13 mouse cellular contexts compared by ENCODE assay signal in the genomic region with DNA sequence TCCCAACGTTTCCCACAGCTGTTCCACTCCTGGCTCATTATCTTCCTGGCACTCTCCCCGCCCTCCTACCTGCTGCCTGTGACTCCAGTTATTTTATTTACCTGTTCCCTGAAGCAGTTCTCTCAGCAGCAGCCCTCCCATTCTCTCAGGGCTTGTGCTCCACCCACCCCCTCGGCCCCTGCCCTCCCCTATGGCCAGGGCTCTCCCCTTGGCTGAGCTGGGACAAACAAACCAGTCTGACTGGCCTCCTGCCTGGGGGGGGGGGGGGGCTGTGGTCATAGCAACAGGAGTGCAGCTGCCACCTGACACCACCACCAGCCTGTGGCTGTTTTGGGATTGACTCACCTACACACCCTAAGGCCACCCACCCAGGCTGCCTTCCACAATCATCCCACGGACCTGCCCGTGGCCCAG. TPM values are rescaled to one million over a fixed set of nuclear protein-coding genes. Genes with fewer than 3 reads are reported as not detected.
A peak's percentile ranks its signal among the peaks of the same experiment; 100 is the strongest.
DNase-seq lines count a peak whose midpoint lies in the region; ATAC-seq and TF ChIP-seq lines count a peak whose summit lies in the region.
"Had no signal": no experiment of that assay in that cellular context is flagged by ENCODE, and none has a peak within 500 bp of the region (broad histone marks: within the 10 kb centered on the region; RNA-seq: fewer than 3 reads in every experiment).

No protein-coding gene starts in this region.

- H3K27ac ChIP-seq in gastrocnemius, adult 2 months = no peak overlapping the region
- H3K27ac ChIP-seq in embryonic facial prominence, embryonic 11.5 days (replicated peaks; ENCODE audit: low read depth, low read length) = no peak overlapping the region
- peak overlapping the region; percentile 72 for H3K27ac ChIP-seq in kidney, postnatal 0 days
- peak overlapping the region; percentile 62; the same call in 1 of the 2 replicates for H3K27ac ChIP-seq in lung, postnatal 0 days (ENCODE audit: low read length)

- peaks cover 3% of the 10 kb centered on the region; the same call in 1 of the 2 replicates for H3K4me1 ChIP-seq in embryonic facial prominence, embryonic 11.5 days (ENCODE audit: control insufficient read depth, insufficient read depth, low read length)
- peaks cover 6% of the 10 kb centered on the region; the same call in 1 of the 2 replicates for H3K4me1 ChIP-seq in kidney, postnatal 0 days (replicated peaks; ENCODE audit: insufficient read depth, low read length)
- no peaks in the 10 kb centered on the region for H3K4me1 ChIP-seq in lung, postnatal 0 days (ENCODE audit: insufficient read depth, low read depth, low read length)

- ATAC-seq in embryonic facial prominence, embryonic 11.5 days (replicated peaks; ENCODE audit: insufficient number of reproducible peaks, low FRiP score, low TSS enrichment, low read depth) = peak; percentile 47; the same call in 1 of the 2 replicates
- peak; percentile 87 for ATAC-seq in kidney, postnatal 0 days (replicated peaks; ENCODE audit: low FRiP score, low read depth)
- peak; percentile 95 for ATAC-seq in lung, postnatal 0 days

- no peaks in the 10 kb centered on the region for H3K36me3 ChIP-seq in embryonic facial prominence, embryonic 11.5 days (replicated peaks; ENCODE audit: control insufficient read depth, insufficient read depth, low read depth, low read length)
- no peaks in the 10 kb centered on the region for H3K36me3 ChIP-seq in kidney, postnatal 0 days (ENCODE audit: insufficient read depth, low read length)
- H3K36me3 ChIP-seq in lung, postnatal 0 days (ENCODE audit: insufficient read depth, low read length) = no peaks in the 10 kb centered on the region

- no peak for TF ChIP-seq CTCF in gastrocnemius, adult 2 months (IDR thresholded peaks at IDR 0.05)
- TF ChIP-seq CTCF in kidney, postnatal 0 days (IDR thresholded peaks at IDR 0.05; ENCODE audit: low read depth) = no peak
- no peak for TF ChIP-seq CTCF in lung, postnatal 0 days (IDR thresholded peaks at IDR 0.05)

- no peak overlapping the region for H3K4me3 ChIP-seq in gastrocnemius, adult 2 months
- H3K4me3 ChIP-seq in embryonic facial prominence, embryonic 11.5 days (ENCODE audit: low read depth, low read length) = no peak overlapping the region
- H3K4me3 ChIP-seq in kidney, postnatal 0 days (replicated peaks; ENCODE audit: low read depth, low read length) = no peak overlapping the region
- no peak overlapping the region for H3K4me3 ChIP-seq in lung, postnatal 0 days (ENCODE audit: low read depth, low read length)

- H3K9ac ChIP-seq in embryonic facial prominence, embryonic 11.5 days (replicated peaks; ENCODE audit: low read length) = no peak overlapping the region
- H3K9ac ChIP-seq in kidney, postnatal 0 days (ENCODE audit: low read depth, low read length) = no peak overlapping the region
- no peak overlapping the region for H3K9ac ChIP-seq in lung, postnatal 0 days (replicated peaks; ENCODE audit: low read depth)

- H3K4me2 ChIP-seq in embryonic facial prominence, embryonic 11.5 days (ENCODE audit: low read depth, low read length) = no peak overlapping the region
- peak overlapping the region; percentile 22 for H3K4me2 ChIP-seq in kidney, postnatal 0 days (ENCODE audit: low read length)
- peak overlapping the region; percentile 51; the same call in 1 of the 2 replicates for H3K4me2 ChIP-seq in lung, postnatal 0 days (replicated peaks; ENCODE audit: low read depth, low read length)
- H3K4me2 ChIP-seq: heart, embryonic 11.5 days had no signal

- 14% methylated on average over 5 of the region's 5 CpGs for WGBS in embryonic facial prominence, embryonic 11.5 days
- WGBS in kidney, postnatal 0 days = 15% methylated on average over 5 of the region's 5 CpGs
- 22% methylated on average over 5 of the region's 5 CpGs for WGBS in lung, postnatal 0 days

- TF ChIP-seq EP300 in lung, postnatal 0 days (IDR thresholded peaks at IDR 0.05) = no peak

- intact Hi-C loops in gastrocnemius, adult 2 months (cut with DNase I) = no loop called here

- peaks cover 5% of the 10 kb centered on the region; the same call in 1 of the 2 replicates for H3K27me3 ChIP-seq in embryonic facial prominence, embryonic 11.5 days (ENCODE audit: control insufficient read depth, insufficient read depth, low read length)
- H3K27me3 ChIP-seq in kidney, postnatal 0 days (ENCODE audit: insufficient read depth, low read length) = 0 out of 2 replicates have a peak, but pooled peaks cover under 1% of the 10 kb centered on the region
- peaks cover 4% of the 10 kb centered on the region; the same call in 1 of the 2 replicates for H3K27me3 ChIP-seq in lung, postnatal 0 days (replicated peaks; ENCODE audit: insufficient read depth, low read length)

- peak; percentile 37 for DNase-seq in gastrocnemius, adult 2 months
- DNase-seq in gastrocnemius, postnatal 25 days = no peak
- DNase-seq in embryonic facial prominence, embryonic 11.5 days (ENCODE audit: low spot score) = peak; percentile 10
- peak; percentile 58 for DNase-seq in kidney, postnatal 0 days (ENCODE audit: low spot score)
- DNase-seq in lung, postnatal 0 days (ENCODE audit: low spot score) = peak; percentile 89
- DNase-seq in adrenal gland, postnatal 4 days (ENCODE audit: low spot score in 2 of 2) = no peak
- no peak for DNase-seq in spleen, adult 18-20 months
- no peak for DNase-seq in thymus, postnatal 4 days
- DNase-seq: adrenal gland, postnatal 36 days; midbrain, embryonic 14.5 days; right cerebral cortex, postnatal 25 days had no signal

- no peaks in the 10 kb centered on the region for H3K9me3 ChIP-seq in embryonic facial prominence, embryonic 11.5 days (replicated peaks; ENCODE audit: control insufficient read depth, low read length)
- H3K9me3 ChIP-seq in kidney, postnatal 0 days (replicated peaks; ENCODE audit: low read length) = no peaks in the 10 kb centered on the region
- no peaks in the 10 kb centered on the region for H3K9me3 ChIP-seq in lung, postnatal 0 days (ENCODE audit: low read length)

RNA-seq across cellular contexts. Expression of a gene that starts 8.4 kb away (rescaled TPM):
- under 1 TPM in 1 of 2 experiments, not detected in 1; 0.03 TPM for total RNA-seq in gastrocnemius, adult 2 months (2021)
- total RNA-seq in gastrocnemius, postnatal 25 days (2021) = under 1 TPM; 0.08 to 0.31 TPM
- 5.3 and 5.4 TPM in 2 replicates for polyA plus RNA-seq in embryonic facial prominence, embryonic 11.5 days (2014; fragmentation: Nextera tagmentation; extraction: Ambion mirVana)
- 2.6 and 3.0 TPM in 2 replicates for polyA plus RNA-seq in kidney, postnatal 0 days (2015; fragmentation: Nextera tagmentation; extraction: Ambion mirVana)
- 0.50 and 0.51 TPM in 2 replicates for polyA plus RNA-seq in lung, postnatal 0 days (2015; fragmentation: Nextera tagmentation; extraction: Ambion mirVana)
- 1 to 10 TPM; 4.7 to 5.3 TPM for total RNA-seq in adrenal gland, postnatal 4 days (2021)

RNA-seq across cellular contexts. Expression of a gene that starts 20.9 kb away (rescaled TPM):
- total RNA-seq in gastrocnemius, adult 2 months (2021) = under 1 TPM in 1 of 2 experiments, not detected in 1; 0.11 TPM
- not detected for total RNA-seq in gastrocnemius, postnatal 25 days (2021)
- 3.7 and 4.4 TPM in 2 replicates for polyA plus RNA-seq in embryonic facial prominence, embryonic 11.5 days (2014; fragmentation: Nextera tagmentation; extraction: Ambion mirVana)
- 2.5 and 3.2 TPM in 2 replicates for polyA plus RNA-seq in kidney, postnatal 0 days (2015; fragmentation: Nextera tagmentation; extraction: Ambion mirVana)
- polyA plus RNA-seq in lung, postnatal 0 days (2015; fragmentation: Nextera tagmentation; extraction: Ambion mirVana) = 0.71 and 1.4 TPM in 2 replicates
- total RNA-seq in adrenal gland, postnatal 4 days (2021) = under 1 TPM; 0.28 to 0.56 TPM
- total RNA-seq: common myeloid progenitor, adult 5-6 weeks had no signal

RNA-seq across cellular contexts. Expression of a gene that starts 36.9 kb away (rescaled TPM):
- 1 to 10 TPM; 2.1 to 2.7 TPM for total RNA-seq in gastrocnemius, adult 2 months (2021)
- 1 to 10 TPM; 1.9 to 2.1 TPM for total RNA-seq in gastrocnemius, postnatal 25 days (2021)
- 110 and 116 TPM in 2 replicates for polyA plus RNA-seq in embryonic facial prominence, embryonic 11.5 days (2014; fragmentation: Nextera tagmentation; extraction: Ambion mirVana)
- 44.9 and 47.2 TPM in 2 replicates for polyA plus RNA-seq in kidney, postnatal 0 days (2015; fragmentation: Nextera tagmentation; extraction: Ambion mirVana)
- 23.4 and 26.8 TPM in 2 replicates for polyA plus RNA-seq in lung, postnatal 0 days (2015; fragmentation: Nextera tagmentation; extraction: Ambion mirVana)
- 10 to 100 TPM; 15.7 to 15.9 TPM for total RNA-seq in adrenal gland, postnatal 4 days (2021)

Comparison
In these comparisons a context has a peak if more than half of its experiments do, and no peak if none do; other contexts are left out.
1. DNase-seq: peak in gastrocnemius, adult 2 months (single experiment), embryonic facial prominence, embryonic 11.5 days (single experiment), kidney, postnatal 0 days (single experiment) and lung, postnatal 0 days (single experiment); none in gastrocnemius, postnatal 25 days (single experiment), adrenal gland, postnatal 4 days (0 of 2), spleen, adult 18-20 months (0 of 2) and thymus, postnatal 4 days (single experiment).
2. H3K27ac ChIP-seq: peak in kidney, postnatal 0 days (single experiment) and lung, postnatal 0 days (single experiment); none in gastrocnemius, adult 2 months (single experiment) and embryonic facial prominence, embryonic 11.5 days (single experiment).
3. RNA of a gene that starts 8.4 kb away (total RNA-seq): 4.7 to 5.3 TPM in adrenal gland, postnatal 4 days; 0.08 to 0.31 TPM in gastrocnemius, postnatal 25 days and 0.03 TPM in gastrocnemius, adult 2 months; every median in the first group is over 4 times any median in the second.
4. RNA of a gene that starts 36.9 kb away (total RNA-seq): 15.7 to 15.9 TPM in adrenal gland, postnatal 4 days; 2.1 to 2.7 TPM in gastrocnemius, adult 2 months and 1.9 to 2.1 TPM in gastrocnemius, postnatal 25 days; every median in the first group is over 4 times any median in the second.
5. Peak in every context shown above with its lines, with median percentiles within 50 percentile points of each other: ATAC-seq.